Mouse (Mus musculus) naive thymus-derived CD4-positive, alpha-beta T cell, adult 2 months (primary cell): ENCODE results near the gene Glra4.

Experiments
- DNase-seq: peaks from one replicate; pipeline ENCODE4 v3.0.0-alpha.2; 2011; ENCODE audit warnings: low read depth

The Glra4 gene

GRCm38 (mm10) chrX:136780041-136780440 is at the start of gene Glra4:
TSS of gene Glra4 (minus strand) at chrX:136780141.
- no peak for DNase-seq

- no peak for DNase-seq
Measured at GRCm38 (mm10) chrX:136828610-136829009, 48.7 kb upstream of the Glra4 start.

GRCm38 (mm10) chrX:136825016-136825415 is 45.1 kb upstream of the Glra4 start:
- no peak for DNase-seq

- DNase-seq, result no peak
Measured at GRCm38 (mm10) chrX:136822371-136822770, 42.4 kb upstream of the Glra4 start, which contains the start of gene Plp1. TSS of gene Plp1 (plus strand) at chrX:136822671.

GRCm38 (mm10) chrX:136820250-136820649 is 40.3 kb upstream of the Glra4 start:
- DNase-seq, result peak; percentile 69

GRCm38 (mm10) chrX:136819752-136820151 is 39.8 kb upstream of the Glra4 start:
- no peak for DNase-seq

GRCm38 (mm10) chrX:136797223-136797622 is 17.3 kb upstream of the Glra4 start:
- no peak for DNase-seq

GRCm38 (mm10) chrX:136789446-136789845 is 9.5 kb upstream of the Glra4 start:
- DNase-seq, result no peak

GRCm38 (mm10) chrX:136779262-136779661 is 679 bp downstream of the Glra4 start:
- no peak for DNase-seq

GRCm38 (mm10) chrX:136778046-136778445 is 1.9 kb downstream of the Glra4 start:
- DNase-seq, result no peak

- DNase-seq, result no peak
Measured at GRCm38 (mm10) chrX:136773035-136773434, 6.9 kb downstream of the Glra4 start.

- DNase-seq, result peak; percentile 53
Measured at GRCm38 (mm10) chrX:136761103-136762074, 18.6 kb downstream of the Glra4 start.

- DNase-seq, result no peak
Measured at GRCm38 (mm10) chrX:136755464-136755863, 24.5 kb downstream of the Glra4 start.

- no peak for DNase-seq
Measured at GRCm38 (mm10) chrX:136749329-136749728, 30.6 kb downstream of the Glra4 start.

- peak; percentile 40 for DNase-seq
Measured at GRCm38 (mm10) chrX:136744663-136745062, 35.3 kb downstream of the Glra4 start.

- DNase-seq, result no peak
Measured at GRCm38 (mm10) chrX:136743459-136743858, 36.5 kb downstream of the Glra4 start, which contains the start of gene Morf4l2. TSS of gene Morf4l2 (minus strand) at chrX:136743690.

- DNase-seq, result peak; percentile 79
Measured at GRCm38 (mm10) chrX:136742661-136743103, 37.3 kb downstream of the Glra4 start.

- no peak for DNase-seq
Measured at GRCm38 (mm10) chrX:136742241-136742640, 37.7 kb downstream of the Glra4 start.

GRCm38 (mm10) chrX:136741651-136742201 is 38.2 kb downstream of the Glra4 start:
- no peak for DNase-seq

GRCm38 (mm10) chrX:136740791-136741650 is 38.9 kb downstream of the Glra4 start:
- DNase-seq, result peak; percentile 94

- peak; percentile 15 for DNase-seq
Measured at GRCm38 (mm10) chrX:136740087-136740790, 39.7 kb downstream of the Glra4 start.
